8 mouse cellular contexts compared by ENCODE assay signal in genomic region chr7:19871943-19872601, GRCm38 (mm10). TPM values are rescaled to one million over a fixed set of nuclear protein-coding genes. Genes with fewer than 3 reads are reported as not detected.
DNase-seq lines count a peak whose midpoint lies in the region; ATAC-seq lines count a peak whose summit lies in the region.

No protein-coding gene starts in this region.

- 24% methylated on average over 5 of the region's 5 CpGs for WGBS in liver, embryonic 11.5 days

- H3K27me3 ChIP-seq in liver, embryonic 11.5 days (replicated peaks; ENCODE audit: control insufficient read depth, insufficient read depth, low read length), result no peaks in the 10 kb centered on the region

- no peak for ATAC-seq in liver, embryonic 11.5 days (replicated peaks; ENCODE audit: low FRiP score)

- H3K4me2 ChIP-seq in liver, embryonic 11.5 days, result no peak overlapping the region

- H3K4me1 ChIP-seq in liver, embryonic 11.5 days (replicated peaks; ENCODE audit: control insufficient read depth, insufficient read depth, low read length), result peaks cover 5% of the 10 kb centered on the region; the same call in 1 of the 2 replicates

- H3K4me3 ChIP-seq in liver, embryonic 11.5 days (ENCODE audit: low read depth, low read length), result no peak overlapping the region

- peak; percentile 32 for DNase-seq in liver
- DNase-seq in liver, embryonic 11.5 days (ENCODE audit: low spot score), result no peak
- DNase-seq in adrenal gland, postnatal 25 days, result peak; percentile 27
- peak; percentile 60 for DNase-seq in kidney, postnatal 14 days
- peak; percentile 55 to 78 for DNase-seq in spleen, postnatal 4 days (ENCODE audit: low spot score in 2 of 2)
- no peak for DNase-seq in cerebellum, adult 8-10 months
- no peak for DNase-seq in frontal cortex, postnatal 10 days (ENCODE audit: low spot score in 2 of 2)
- DNase-seq in cerebellum, postnatal 36 days, result no peak

- H3K9me3 ChIP-seq in liver, embryonic 11.5 days (ENCODE audit: control insufficient read depth, low read length), result 0 out of 2 replicates have a peak, but pooled peaks cover 2% of the 10 kb centered on the region

- no peak overlapping the region for H3K9ac ChIP-seq in liver, embryonic 11.5 days (ENCODE audit: low read depth, low read length)

- no peak overlapping the region for H3K27ac ChIP-seq in liver, embryonic 11.5 days (ENCODE audit: low read depth, low read length)

- H3K36me3 ChIP-seq in liver, embryonic 11.5 days (ENCODE audit: control insufficient read depth, insufficient read depth, low read length), result no peaks in the 10 kb centered on the region

RNA-seq across cellular contexts. Expression of gene Ceacam16, which starts 11.0 kb away (rescaled TPM):
- not detected in 2 replicates for polyA plus RNA-seq in liver, embryonic 11.5 days (2014; fragmentation: Nextera tagmentation; extraction: Ambion mirVana)
- not detected in 2 replicates for total RNA-seq in adrenal gland, postnatal 25 days (2021)

RNA-seq across cellular contexts. Expression of gene Ceacam19, which starts 15.7 kb away (rescaled TPM):
- polyA plus RNA-seq in liver, embryonic 11.5 days (2014; fragmentation: Nextera tagmentation; extraction: Ambion mirVana), result not detected in 2 replicates
- not detected in 2 replicates for total RNA-seq in adrenal gland, postnatal 25 days (2021)

RNA-seq across cellular contexts. Expression of gene Gm19345, which starts 20.3 kb away (rescaled TPM):
- not detected in 2 replicates for polyA plus RNA-seq in liver, embryonic 11.5 days (2014; fragmentation: Nextera tagmentation; extraction: Ambion mirVana)
- 0.55 and 1.6 TPM in 2 replicates for total RNA-seq in adrenal gland, postnatal 25 days (2021)

RNA-seq across cellular contexts. Expression of gene Pvr, which starts 48.9 kb away (rescaled TPM):
- 5.1 and 6.1 TPM in 2 replicates for polyA plus RNA-seq in liver, embryonic 11.5 days (2014; fragmentation: Nextera tagmentation; extraction: Ambion mirVana)
- 31.6 and 34.1 TPM in 2 replicates for total RNA-seq in adrenal gland, postnatal 25 days (2021)

RNA-seq across cellular contexts. Expression of gene Bcl3, which starts 49.5 kb away (rescaled TPM):
- polyA plus RNA-seq in liver, embryonic 11.5 days (2014; fragmentation: Nextera tagmentation; extraction: Ambion mirVana), result 5.4 and 7.0 TPM in 2 replicates
- 26.5 and 34.5 TPM in 2 replicates for total RNA-seq in adrenal gland, postnatal 25 days (2021)

Comparison
In these comparisons a context has a peak if more than half of its experiments do, and no peak if none do; other contexts are left out.
1. DNase-seq: peak in liver (single experiment), adrenal gland, postnatal 25 days (single experiment), kidney, postnatal 14 days (single experiment) and spleen, postnatal 4 days (2 of 2); none in liver, embryonic 11.5 days (single experiment), cerebellum, adult 8-10 months (single experiment), frontal cortex, postnatal 10 days (0 of 2) and cerebellum, postnatal 36 days (0 of 2).